Mouse (Mus musculus): ENCODE measurements around the gene Sdk1.

DNA sequence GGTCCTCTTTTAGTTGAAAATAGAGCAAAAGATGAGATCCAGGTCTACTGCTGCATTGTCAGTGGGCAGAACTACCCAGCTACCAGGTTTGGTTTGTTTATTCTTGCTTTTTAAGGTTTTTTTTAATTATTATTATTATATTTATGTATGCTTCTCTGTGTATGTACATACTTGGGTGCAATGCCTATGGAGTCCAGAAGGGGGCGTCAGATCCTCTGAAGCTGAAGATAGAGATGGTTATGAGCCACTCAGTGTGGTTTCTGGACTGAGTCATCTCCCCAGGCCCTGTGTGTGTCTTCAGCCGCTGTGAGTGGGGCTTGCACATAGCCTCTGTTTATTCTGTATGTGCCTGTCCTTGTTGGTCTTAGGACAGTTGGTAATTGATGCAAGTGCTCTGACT, 486.7 kb downstream of the Sdk1 start:
- TF ChIP-seq CTCF (IDR thresholded peaks at IDR 0.05; ENCODE audit: low read depth) (no peak), EP300 (IDR thresholded peaks at IDR 0.05; ENCODE audit: low read depth) (no peak)

Measured in heart, postnatal 0 days (tissue).